Mouse (Mus musculus): ENCODE data around the gene Sel1l.

Sel1l gene

GRCm38 (mm10) chr12:91849045-91849467 is at the start of gene Sel1l:
Sel1l (minus strand) TSS chr12:91849157.
- peak; percentile 99 for DNase-seq (ENCODE audit: low spot score)

DNA sequence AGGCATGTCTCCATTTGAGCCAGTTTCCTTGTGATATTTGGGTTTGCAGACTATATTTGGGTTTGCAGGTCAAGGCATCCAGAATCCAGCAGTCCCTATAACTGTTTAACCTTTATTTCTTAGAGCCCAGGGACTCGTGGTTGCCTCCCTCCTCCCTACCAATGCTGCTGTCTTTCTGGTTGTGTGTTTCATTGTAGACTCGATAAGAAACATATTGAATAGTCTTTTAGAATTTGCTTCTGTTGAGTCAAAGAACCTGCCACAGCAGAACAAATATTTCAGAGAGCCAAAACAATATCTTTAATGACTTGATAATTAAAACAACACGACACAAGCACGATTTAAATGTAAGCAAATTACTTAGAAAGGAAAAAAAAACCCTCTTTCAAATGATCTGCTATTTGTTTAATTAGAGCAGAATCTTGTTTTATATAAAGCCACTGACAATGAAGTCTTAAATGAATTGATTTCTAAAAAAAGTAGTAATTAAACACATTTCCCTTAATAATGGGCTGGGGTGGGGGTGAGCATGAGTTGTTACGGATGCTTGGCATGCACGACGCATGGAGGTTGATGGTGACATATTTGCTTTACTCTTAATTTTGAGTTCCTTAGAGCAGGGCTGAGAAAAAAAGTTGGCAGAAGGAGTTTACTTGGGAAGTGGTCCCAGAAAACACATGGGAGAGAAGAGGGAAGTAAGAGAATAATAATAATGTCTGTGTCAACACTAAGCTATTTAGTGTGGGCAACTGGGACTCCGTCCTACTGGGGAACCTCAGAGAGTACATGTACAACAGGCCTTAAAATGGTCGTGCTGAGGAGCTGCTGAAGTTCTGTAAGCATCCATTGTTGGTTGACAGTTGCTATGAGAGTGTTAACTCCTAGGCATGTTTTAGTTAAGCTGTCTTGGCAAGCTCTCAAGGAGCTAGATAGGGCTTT is 43.9 kb upstream of the Sel1l start:
- DNase-seq (ENCODE audit: low spot score), result no peak

- no peak for DNase-seq (ENCODE audit: low spot score)
These were observed 31.5 kb upstream of the Sel1l start for GRCm38 (mm10) chr12:91880431-91880830.

DNA sequence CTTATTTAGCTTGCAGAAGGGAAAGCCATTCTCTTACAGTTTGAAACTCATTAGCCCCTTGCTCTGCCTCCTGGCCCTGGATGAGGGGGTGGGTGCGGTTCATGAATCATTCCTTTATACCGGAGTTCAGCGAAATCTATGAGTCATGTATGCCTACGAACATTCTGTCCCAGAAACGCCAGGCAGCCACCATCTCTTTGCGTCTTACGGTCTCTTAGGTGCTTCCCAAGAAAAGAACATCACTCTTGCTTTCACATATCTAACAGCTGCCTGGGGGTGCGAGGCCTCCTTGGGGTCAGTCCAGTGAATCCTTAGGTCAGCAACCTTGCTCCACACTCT is 29.9 kb upstream of the Sel1l start:
- peak; percentile 59 for DNase-seq (ENCODE audit: low spot score)

GRCm38 (mm10) chr12:91878056-91878911 is 29.3 kb upstream of the Sel1l start:
- no peak for DNase-seq (ENCODE audit: low spot score)

DNA sequence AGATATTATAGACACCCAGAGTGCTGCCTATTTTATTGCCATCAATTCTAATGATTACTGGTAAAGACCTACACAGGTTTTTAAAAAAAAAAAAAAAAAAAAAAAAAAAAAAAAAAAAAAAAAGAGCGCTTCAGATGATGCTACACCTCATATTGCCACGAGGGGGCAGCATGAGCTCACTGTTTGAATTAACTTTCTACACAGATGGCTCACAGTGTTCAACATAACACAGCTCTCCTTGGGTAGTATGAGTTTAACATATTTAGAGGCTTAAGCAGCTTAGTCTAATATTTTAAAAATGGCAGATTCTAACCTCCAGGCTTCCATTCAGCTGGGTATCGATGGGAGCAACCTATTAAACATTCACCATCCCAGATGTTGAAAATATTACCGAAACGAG is 28.7 kb upstream of the Sel1l start:
- peak; percentile 16 for DNase-seq (ENCODE audit: low spot score)

GRCm38 (mm10) chr12:91870671-91871070 is 21.7 kb upstream of the Sel1l start:
- no peak for DNase-seq (ENCODE audit: low spot score)

- DNase-seq (ENCODE audit: low spot score), result no peak
These were observed 20.4 kb upstream of the Sel1l start for GRCm38 (mm10) chr12:91869352-91869751.

DNA sequence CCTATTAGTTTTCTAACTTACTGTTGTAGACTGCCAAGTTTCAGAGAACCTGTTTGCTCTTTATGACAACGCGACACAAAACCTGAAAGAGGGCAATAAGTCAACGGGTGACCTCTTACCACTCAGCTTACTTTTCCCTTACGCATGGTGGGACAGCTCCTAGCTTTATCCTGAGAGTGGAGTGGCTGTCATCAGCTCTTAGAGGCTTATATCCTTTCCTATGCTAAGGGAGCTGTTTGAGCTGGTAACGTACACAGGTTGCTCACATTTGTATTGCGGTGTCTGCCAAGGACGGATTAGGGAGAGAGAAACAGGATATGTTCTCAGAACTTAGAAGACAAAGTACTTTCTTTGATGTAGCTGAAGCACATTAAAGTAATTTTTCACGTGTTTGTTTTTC is 5.4 kb upstream of the Sel1l start:
- DNase-seq (ENCODE audit: low spot score), result no peak

- DNase-seq (ENCODE audit: low spot score), result no peak
These were observed 438 bp downstream of the Sel1l start for GRCm38 (mm10) chr12:91848394-91849044.

GRCm38 (mm10) chr12:91846038-91846437 is 2.9 kb downstream of the Sel1l start:
- no peak for DNase-seq (ENCODE audit: low spot score)

DNA sequence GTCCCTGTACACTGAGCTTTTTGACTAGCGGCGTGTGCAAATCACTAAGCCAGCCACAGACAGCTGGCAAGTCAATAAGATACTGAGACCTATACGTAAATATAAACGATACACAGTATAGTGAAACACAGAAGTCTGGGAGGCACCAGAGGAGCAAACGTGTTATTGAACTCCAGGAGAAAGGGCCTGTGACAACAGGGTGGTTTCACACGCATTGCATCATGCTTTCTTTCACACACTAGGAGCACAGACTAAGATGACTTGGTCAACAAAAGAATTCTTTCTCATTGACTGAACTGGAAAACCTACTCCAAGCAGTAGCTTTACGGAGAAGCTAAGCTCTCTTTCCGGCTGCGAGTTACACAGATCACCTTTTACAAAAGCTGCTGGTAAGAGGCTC is 3.6 kb downstream of the Sel1l start:
- no peak for DNase-seq (ENCODE audit: low spot score)

GRCm38 (mm10) chr12:91844542-91844941 is 4.4 kb downstream of the Sel1l start:
- no peak for DNase-seq (ENCODE audit: low spot score)

DNA sequence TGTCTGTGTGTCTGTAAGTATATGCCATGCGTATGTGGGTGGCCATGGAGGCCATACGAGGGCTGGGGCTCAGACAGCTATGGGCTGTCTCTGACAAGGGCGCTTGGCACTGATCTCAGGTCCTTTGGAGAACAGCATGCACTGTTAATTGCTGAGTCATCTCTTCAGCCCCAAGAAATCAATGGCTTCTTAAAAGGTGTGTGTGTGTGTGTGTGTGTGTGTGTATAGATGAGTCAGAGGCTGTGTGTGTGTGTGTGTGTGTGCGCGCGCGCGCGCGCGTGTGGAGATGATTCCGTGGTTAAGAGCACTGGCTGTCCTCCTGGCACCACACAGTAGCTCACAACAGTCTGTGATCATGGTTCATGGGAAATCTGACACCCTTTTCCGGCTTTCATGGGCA is 5.1 kb downstream of the Sel1l start:
- no peak for DNase-seq (ENCODE audit: low spot score)

GRCm38 (mm10) chr12:91841714-91842113 is 7.2 kb downstream of the Sel1l start:
- DNase-seq (ENCODE audit: low spot score), result no peak

DNA sequence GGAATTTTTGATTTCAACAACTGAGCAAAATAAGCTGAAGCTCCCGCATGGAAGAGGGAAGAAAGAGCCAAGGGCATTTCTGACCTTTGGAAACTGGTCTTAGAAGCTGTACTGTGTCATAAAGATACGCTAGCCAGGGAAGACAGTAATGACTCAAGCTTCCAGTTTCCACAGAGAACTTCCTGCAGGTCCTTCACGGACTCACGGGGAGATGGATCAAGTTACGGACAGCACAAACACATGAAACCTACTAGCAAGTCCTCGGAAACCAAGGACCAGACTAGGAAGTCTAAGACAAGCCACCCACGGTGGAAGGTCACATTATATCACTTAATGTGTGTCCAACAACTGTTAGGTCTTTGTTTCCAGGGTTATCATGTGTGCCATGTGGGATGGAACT is 10.7 kb downstream of the Sel1l start:
- no peak for DNase-seq (ENCODE audit: low spot score)

DNA sequence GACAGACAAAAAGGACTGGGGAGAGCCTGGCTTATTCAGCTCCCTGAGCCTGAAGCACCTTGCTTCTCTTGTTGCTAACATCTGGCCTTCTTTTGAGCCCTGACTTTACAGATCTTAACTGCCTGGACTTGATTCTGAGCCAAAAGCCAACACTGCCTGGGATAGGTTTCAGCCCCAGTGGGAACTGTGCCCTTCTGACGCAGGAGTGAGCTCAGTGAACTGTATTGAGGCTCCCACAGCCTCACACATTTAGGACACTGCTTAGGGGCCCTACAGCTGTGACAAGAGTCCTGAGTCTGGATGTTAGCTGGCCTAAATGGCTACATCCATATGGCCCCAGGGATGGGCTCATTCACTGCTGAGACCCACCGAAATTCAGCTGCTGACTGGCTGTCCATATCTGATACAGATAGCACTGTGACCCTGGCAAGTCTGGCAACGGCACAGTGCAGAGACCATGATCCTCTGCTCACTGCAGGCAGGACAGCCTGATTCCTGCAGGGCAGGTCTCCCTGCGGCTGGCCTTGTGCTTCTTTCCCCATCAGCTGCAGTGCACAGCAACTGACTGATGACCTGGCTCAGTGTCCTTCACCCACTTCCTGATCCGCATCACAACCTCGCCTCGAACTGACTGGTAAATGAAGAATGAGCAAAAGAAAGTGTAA is 11.4 kb downstream of the Sel1l start:
- no peak for DNase-seq (ENCODE audit: low spot score)

DNA sequence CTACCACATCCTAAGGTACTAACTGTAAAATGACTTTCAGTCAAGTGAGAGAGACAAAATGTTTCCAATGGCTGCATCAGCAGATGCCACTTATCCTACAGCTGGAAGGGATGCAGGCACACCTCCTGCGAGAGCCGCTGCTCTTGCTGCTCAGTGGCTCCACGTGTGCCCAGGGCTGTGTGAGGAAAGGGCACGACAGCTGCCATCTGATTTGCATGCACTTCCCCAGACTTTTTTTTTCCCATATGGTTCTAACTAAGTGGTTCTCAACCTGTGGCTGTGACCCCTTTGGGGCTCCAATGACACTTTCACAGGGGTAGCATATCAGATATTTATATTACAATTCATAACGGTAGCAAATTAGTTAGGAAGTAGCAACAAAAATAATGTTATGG is 15.0 kb downstream of the Sel1l start:
- no peak for DNase-seq (ENCODE audit: low spot score)

- no peak for DNase-seq (ENCODE audit: low spot score)
These were observed 15.6 kb downstream of the Sel1l start for GRCm38 (mm10) chr12:91833237-91833938.

GRCm38 (mm10) chr12:91831410-91831809 is 17.5 kb downstream of the Sel1l start:
- no peak for DNase-seq (ENCODE audit: low spot score)

GRCm38 (mm10) chr12:91820461-91820860 is 28.5 kb downstream of the Sel1l start:
- DNase-seq (ENCODE audit: low spot score), result no peak

All from left cerebral cortex, adult 11 months (tissue).